In the genomic region with DNA sequence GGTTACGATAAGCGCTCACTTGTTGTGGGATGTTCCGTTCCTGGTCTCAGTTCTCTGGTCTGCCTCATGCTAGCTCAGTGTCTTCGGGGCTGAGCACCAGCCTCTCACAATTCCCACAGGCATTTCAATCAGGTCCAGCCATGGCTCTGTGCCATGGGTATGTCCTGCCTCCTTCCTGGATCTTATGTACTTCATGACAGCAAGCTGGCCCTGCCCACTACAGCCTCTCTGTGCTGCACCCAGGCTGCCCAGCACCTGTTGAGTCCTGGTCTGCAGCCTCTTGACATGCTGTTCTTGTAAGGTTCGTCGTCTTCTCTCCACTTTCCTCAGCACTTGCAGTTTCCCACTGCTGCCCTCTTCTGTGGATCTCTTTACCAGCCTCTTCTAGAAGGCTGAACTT, we compare ENCODE assay signal across 12 mouse cellular contexts.
DNase-seq lines count a peak whose midpoint lies in the region; ATAC-seq and TF ChIP-seq lines count a peak whose summit lies in the region.
"Had no signal": no experiment of that assay in that cellular context is flagged by ENCODE, and none has a peak within 500 bp of the region (broad histone marks: within the 10 kb centered on the region; RNA-seq: fewer than 3 reads in every experiment).

No protein-coding gene starts in this region.

- no peak for ATAC-seq in forebrain, embryonic 11.5 days (replicated peaks; ENCODE audit: low FRiP score)
- no peak for ATAC-seq in forebrain, embryonic 14.5 days
- ATAC-seq in heart, embryonic 14.5 days (ENCODE audit: insufficient number of reproducible peaks, insufficient read depth, low FRiP score, low read depth): peak; percentile 61; the same call in 1 of the 2 replicates

- TF ChIP-seq CTCF in left cerebral cortex, adult 2 months (IDR thresholded peaks at IDR 0.05): peak; percentile 31
- TF ChIP-seq CTCF in cortical plate, adult 2 months (IDR thresholded peaks at IDR 0.05; ENCODE audit: extremely low read depth, insufficient read depth, low read length): 0 out of 2 replicates have a peak, but pooled peaks have one; percentile 12

- H3K4me3 ChIP-seq in forebrain, embryonic 11.5 days (ENCODE audit: low read depth, low read length): no peak overlapping the region
- H3K4me3 ChIP-seq in forebrain, embryonic 14.5 days (ENCODE audit: low read depth, low read length): no peak overlapping the region
- no peak overlapping the region for H3K4me3 ChIP-seq in heart, embryonic 14.5 days (ENCODE audit: control insufficient read depth in 1 of 2, insufficient read depth in 1 of 2, low read depth in 1 of 2, low read length in 2 of 2)
- H3K4me3 ChIP-seq in left cerebral cortex, adult 2 months: no peak overlapping the region
- H3K4me3 ChIP-seq in cortical plate, adult 2 months (ENCODE audit: insufficient read depth, low read length): no peak overlapping the region
- H3K4me3 ChIP-seq: liver, embryonic 15.5 days had no signal

- 92% methylated on average over 6 of the region's 6 CpGs for WGBS in forebrain, embryonic 11.5 days
- WGBS in forebrain, embryonic 14.5 days: 95% methylated on average over 6 of the region's 6 CpGs
- 83% methylated on average over 6 of the region's 6 CpGs for WGBS in heart, embryonic 14.5 days

- H3K27me3 ChIP-seq in forebrain, embryonic 11.5 days (ENCODE audit: control insufficient read depth, insufficient read depth, low read length): no peaks in the 10 kb centered on the region
- no peaks in the 10 kb centered on the region for H3K27me3 ChIP-seq in forebrain, embryonic 14.5 days (replicated peaks; ENCODE audit: control insufficient read depth, insufficient read depth, low read length)
- no peaks in the 10 kb centered on the region for H3K27me3 ChIP-seq in heart, embryonic 14.5 days (ENCODE audit: control insufficient read depth, insufficient read depth, low read length)
- H3K27me3 ChIP-seq: liver, embryonic 15.5 days had no signal

- H3K9me3 ChIP-seq in forebrain, embryonic 11.5 days (ENCODE audit: control insufficient read depth, low read length): no peaks in the 10 kb centered on the region
- H3K9me3 ChIP-seq in forebrain, embryonic 14.5 days (replicated peaks; ENCODE audit: control insufficient read depth, low read length): no peaks in the 10 kb centered on the region
- no peaks in the 10 kb centered on the region for H3K9me3 ChIP-seq in heart, embryonic 14.5 days (ENCODE audit: control insufficient read depth, low read length)
- H3K9me3 ChIP-seq: liver, embryonic 15.5 days had no signal

- no peak overlapping the region for H3K9ac ChIP-seq in forebrain, embryonic 11.5 days (ENCODE audit: low read length)
- H3K9ac ChIP-seq in forebrain, embryonic 14.5 days (ENCODE audit: low read length): no peak overlapping the region
- no peak overlapping the region for H3K9ac ChIP-seq in heart, embryonic 14.5 days (ENCODE audit: low read length)
- H3K9ac ChIP-seq: hindbrain, embryonic 14.5 days; liver, embryonic 15.5 days had no signal

- H3K36me3 ChIP-seq in forebrain, embryonic 11.5 days (ENCODE audit: control insufficient read depth, insufficient read depth, low read length): no peaks in the 10 kb centered on the region
- H3K36me3 ChIP-seq in forebrain, embryonic 14.5 days (ENCODE audit: control insufficient read depth, insufficient read depth, low read length): peaks cover 7% of the 10 kb centered on the region; the same call in 1 of the 2 replicates
- peaks cover 22% of the 10 kb centered on the region for H3K36me3 ChIP-seq in heart, embryonic 14.5 days (ENCODE audit: control insufficient read depth, insufficient read depth, low read length)
- H3K36me3 ChIP-seq: liver, embryonic 15.5 days had no signal

- H3K4me1 ChIP-seq in forebrain, embryonic 11.5 days (replicated peaks; ENCODE audit: control insufficient read depth, insufficient read depth, low read length): no peaks in the 10 kb centered on the region
- H3K4me1 ChIP-seq in forebrain, embryonic 14.5 days (ENCODE audit: control insufficient read depth, insufficient read depth, low read length): no peaks in the 10 kb centered on the region
- H3K4me1 ChIP-seq in heart, embryonic 14.5 days (ENCODE audit: control insufficient read depth in 2 of 2, insufficient read depth in 2 of 2, low read length in 2 of 2): peaks cover 5 to 6% of the 10 kb centered on the region in 2 experiments
- H3K4me1 ChIP-seq in cortical plate, adult 2 months (ENCODE audit: control insufficient read depth, insufficient read depth, low read length): peaks cover 3% of the 10 kb centered on the region
- H3K4me1 ChIP-seq: liver, embryonic 15.5 days had no signal

- H3K4me2 ChIP-seq in forebrain, embryonic 11.5 days (ENCODE audit: low read depth, low read length, severe bottlenecking): no peak overlapping the region
- no peak overlapping the region for H3K4me2 ChIP-seq in forebrain, embryonic 14.5 days (ENCODE audit: low read length)
- H3K4me2 ChIP-seq in heart, embryonic 14.5 days (ENCODE audit: low read length): no peak overlapping the region
- H3K4me2 ChIP-seq: hindbrain, embryonic 14.5 days; liver, embryonic 15.5 days had no signal

- DNase-seq in forebrain, embryonic 11.5 days (ENCODE audit: low spot score): peak; percentile 18
- no peak for DNase-seq in forebrain, embryonic 14.5 days (ENCODE audit: low spot score)
- no peak for DNase-seq in heart, postnatal 14 days
- DNase-seq in left cerebral cortex, adult 2 months (ENCODE audit: extremely low spot score in 1 of 2, low spot score in 2 of 2): no peak
- no peak for DNase-seq in left cerebral cortex, adult 18-20 months (ENCODE audit: low spot score in 2 of 2)
- no peak for DNase-seq in layer of hippocampus, postnatal 14 days (ENCODE audit: low spot score in 2 of 2)
- DNase-seq: adrenal gland, postnatal 25 days; thymus, postnatal 14 days had no signal

- no peak overlapping the region for H3K27ac ChIP-seq in forebrain, embryonic 11.5 days (ENCODE audit: low read depth, low read length)
- no peak overlapping the region for H3K27ac ChIP-seq in forebrain, embryonic 14.5 days (ENCODE audit: low read depth, low read length)
- no peak overlapping the region for H3K27ac ChIP-seq in heart, embryonic 14.5 days (replicated peaks in 1 of 2; ENCODE audit: control insufficient read depth in 1 of 2, insufficient read depth in 1 of 2, low read depth in 2 of 2, low read length in 2 of 2)
- no peak overlapping the region for H3K27ac ChIP-seq in left cerebral cortex, adult 2 months
- no peak overlapping the region for H3K27ac ChIP-seq in cortical plate, adult 2 months (ENCODE audit: insufficient read depth, low read length)
- H3K27ac ChIP-seq: hindbrain, embryonic 14.5 days; liver, embryonic 15.5 days had no signal

- no peak for TF ChIP-seq POLR2A in cortical plate, adult 2 months (IDR thresholded peaks at IDR 0.05; ENCODE audit: extremely low read depth, insufficient read depth, low read length)

- intact Hi-C loops in heart, postnatal 14 days (cut with DNase I): no loop called here
- intact Hi-C loops in left cerebral cortex, adult 2 months (cut with DNase I): no loop called here
